Mouse (Mus musculus) cerebellum, adult 2 months (tissue): Measurements from ENCODE around the gene Gm45213. TPM values are rescaled to one million over a fixed set of nuclear protein-coding genes. Genes with fewer than 3 reads are reported as not detected.

Experiments
- DNase-seq, 2 experiments: peaks; one replicate each; pipeline ENCODE4 v3.0.0; 2021
- H3K27ac ChIP-seq: fragments of 200-500 bp; 2 replicates; pipeline ENCODE4 v1.5.1; 2012; ENCODE audit warnings: low read length, control low read depth, inconsistent platforms; ENCODE audit not compliant: insufficient read depth
- H3K27me3 ChIP-seq: fragments of 200-500 bp; 2 replicates; pipeline ENCODE4 v1.6.1; 2012; ENCODE audit warnings: inconsistent platforms, mild to moderate bottlenecking, low read length, moderate library complexity; ENCODE audit not compliant: control insufficient read depth, insufficient read depth
- H3K4me1 ChIP-seq: fragments of 200-500 bp; 2 replicates; pipeline ENCODE4 v1.6.1; 2011; ENCODE audit warnings: low read length; ENCODE audit not compliant: control insufficient read depth, insufficient read depth
- H3K4me3 ChIP-seq: fragments of 200-500 bp; replicated peaks from 2 replicates; pipeline ENCODE3; 2011; ENCODE audit warnings: mild to moderate bottlenecking, low read depth, low read length, control low read depth; ENCODE audit not compliant: insufficient read depth
- CTCF ChIP-seq: fragments of 200-500 bp; IDR thresholded peaks from 2 replicates; pipeline ENCODE4 v1.5.1; 2011; ENCODE audit warnings: low read depth, mild to moderate bottlenecking, control low read depth, low read length, moderate library complexity, borderline replicate concordance; ENCODE audit not compliant: insufficient read depth
- POLR2A ChIP-seq: fragments of 200-500 bp; IDR thresholded peaks from 2 replicates; pipeline ENCODE4 v1.6.1; 2011; ENCODE audit warnings: low read length, control low read depth, borderline replicate concordance; ENCODE audit not compliant: insufficient read depth
- WGBS: fragments of 180-500 bp; shearing (Covaris S2); methylation state at CpG from one replicate; pipeline ENCODE4 v1.1.7; 2018; 5-methylcytosine and 5-hydroxymethylcytosine counted together
- polyA plus RNA-seq: library from polyadenylated mRNA; depleted of rRNA; stranded (reverse); fragments of >200 nt; gene quantifications from 2 replicates; pipeline ENCODE4 v1.2.3, GENCODE M21; 2012; rRNA removed

Gm45213 gene
- polyA plus RNA-seq, result not detected in 2 replicates

DNA sequence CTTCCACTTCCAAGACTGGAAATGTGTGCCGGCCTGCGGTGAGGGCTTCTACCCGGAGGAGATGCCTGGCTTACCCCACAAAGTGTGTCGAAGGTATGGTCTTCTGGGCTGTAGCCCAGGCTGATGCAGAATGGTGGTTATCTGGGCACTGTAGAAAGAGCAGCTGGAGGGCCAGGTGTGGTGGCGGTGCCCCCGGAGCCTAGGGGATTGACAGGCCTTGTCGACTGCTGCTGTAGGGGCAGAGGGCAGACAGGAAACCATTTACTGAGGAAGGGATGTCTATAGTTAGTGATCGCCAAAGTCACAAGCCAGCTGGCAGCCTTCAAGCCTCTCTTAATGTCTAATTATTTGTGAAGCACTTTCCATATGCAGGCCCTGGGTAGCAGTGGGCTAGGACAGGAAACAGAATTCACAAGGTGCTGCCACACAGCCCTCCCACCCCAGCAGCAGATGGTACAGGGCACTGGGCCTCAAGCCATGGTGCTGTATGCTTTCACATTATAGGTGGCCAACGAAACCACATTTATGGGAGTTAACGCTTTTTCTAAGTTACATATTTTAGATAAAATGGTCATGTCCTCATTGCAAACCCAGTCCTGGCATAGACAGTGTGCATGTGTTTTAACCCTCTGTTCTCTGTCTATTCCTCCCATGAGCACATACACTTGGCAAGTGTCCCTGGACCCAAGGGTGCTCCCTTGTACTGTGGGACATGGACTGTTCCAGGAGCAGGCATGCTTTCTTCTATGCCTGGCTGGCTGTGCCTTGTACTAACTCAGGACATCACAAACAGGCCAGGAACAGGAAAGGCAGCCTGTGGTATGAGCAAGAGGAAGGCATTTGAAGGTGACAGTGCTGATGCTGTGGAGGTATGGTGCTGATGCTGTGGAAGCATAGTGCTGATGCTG lies at the start of gene Gm45213:
Gm45213 (plus strand) TSS at position 51 of the 908 bp plus-strand sequence.
- peak; percentile 72 to 85 for DNase-seq
- Histone ChIP-seq H3K4me3 (no peak within 1 kb of the TSS), H3K4me1 (peaks cover 30% of the 10 kb centered on the region), H3K27ac (peak within 1 kb of the TSS; percentile 75), H3K27me3 (no peaks in the 10 kb centered on the region)
- WGBS, result 23% methylated on average over 10 of the region's 10 CpGs
- TF ChIP-seq POLR2A (peak; percentile 30; the same call in 1 of the 2 replicates), CTCF (no peak)

DNA sequence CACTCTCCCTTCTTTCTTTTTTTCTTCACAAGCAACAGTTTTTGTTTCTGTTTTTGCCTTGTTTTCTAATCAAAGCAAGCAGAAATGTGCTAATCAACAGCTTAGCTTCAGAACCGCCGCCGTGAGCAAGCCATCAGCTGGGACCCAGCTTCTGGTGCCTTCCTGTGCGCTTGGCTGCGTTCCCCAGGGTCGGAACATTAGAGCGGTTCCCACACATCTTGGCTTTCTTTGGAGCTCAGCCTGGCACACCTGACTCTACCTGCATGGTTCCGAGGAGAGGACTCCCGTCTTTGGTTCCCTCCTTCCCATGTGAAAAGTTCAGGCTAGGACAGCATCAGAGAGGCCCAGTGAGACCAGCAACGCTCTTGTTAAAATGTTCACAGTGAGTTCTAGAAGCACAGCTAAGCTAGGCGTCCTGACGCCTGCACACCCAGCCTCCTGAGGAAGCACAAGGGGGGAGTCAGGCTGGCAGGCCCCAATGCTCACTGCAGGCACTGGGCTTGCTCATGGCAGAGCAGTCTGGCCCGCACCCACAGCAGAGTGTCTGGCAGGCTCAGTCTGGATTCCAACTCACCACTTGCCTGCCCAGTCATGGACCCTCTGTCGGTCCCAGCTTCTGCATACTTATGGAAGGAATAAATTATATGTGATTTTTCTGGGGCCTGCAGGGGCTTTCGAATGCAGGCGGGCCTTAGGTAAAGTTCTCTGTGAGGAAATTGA lies 42.2 kb upstream of the Gm45213 start:
- 33% methylated on average over 16 of the region's 16 CpGs for WGBS
- H3K4me3 ChIP-seq, result no peak overlapping the region
- TF ChIP-seq CTCF (no peak), POLR2A (no peak)
- H3K27me3 ChIP-seq, result no peaks in the 10 kb centered on the region
- no peak overlapping the region for H3K27ac ChIP-seq
- DNase-seq, result peak; percentile 42 to 57
- peaks cover 12% of the 10 kb centered on the region for H3K4me1 ChIP-seq

DNA sequence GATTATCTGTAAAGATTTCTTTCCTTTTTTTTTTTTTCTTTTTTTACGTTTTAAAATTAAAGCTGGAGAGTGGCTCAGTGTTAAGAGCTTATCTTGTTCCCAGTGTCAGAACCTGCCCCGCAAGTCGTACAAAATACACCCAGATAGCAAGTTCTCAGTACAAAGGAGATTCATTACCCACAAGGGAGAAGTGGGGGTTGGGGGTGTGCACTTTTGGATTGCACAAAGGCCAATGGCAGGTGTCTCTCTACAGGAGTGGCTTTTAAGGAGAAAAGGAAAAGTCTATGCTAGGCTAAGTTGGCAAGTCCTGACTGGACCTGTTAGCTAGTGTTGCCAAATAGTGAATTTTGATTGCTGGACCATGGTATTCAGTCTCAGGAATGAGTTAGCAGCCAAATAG lies 41.6 kb upstream of the Gm45213 start:
- TF ChIP-seq CTCF (no peak), POLR2A (no peak)
- 90% methylated on average over 3 of the region's 3 CpGs for WGBS
- no peak overlapping the region for H3K27ac ChIP-seq
- H3K4me1 ChIP-seq, result peaks cover 12% of the 10 kb centered on the region
- no peak overlapping the region for H3K4me3 ChIP-seq
- no peak for DNase-seq
- no peaks in the 10 kb centered on the region for H3K27me3 ChIP-seq

DNA sequence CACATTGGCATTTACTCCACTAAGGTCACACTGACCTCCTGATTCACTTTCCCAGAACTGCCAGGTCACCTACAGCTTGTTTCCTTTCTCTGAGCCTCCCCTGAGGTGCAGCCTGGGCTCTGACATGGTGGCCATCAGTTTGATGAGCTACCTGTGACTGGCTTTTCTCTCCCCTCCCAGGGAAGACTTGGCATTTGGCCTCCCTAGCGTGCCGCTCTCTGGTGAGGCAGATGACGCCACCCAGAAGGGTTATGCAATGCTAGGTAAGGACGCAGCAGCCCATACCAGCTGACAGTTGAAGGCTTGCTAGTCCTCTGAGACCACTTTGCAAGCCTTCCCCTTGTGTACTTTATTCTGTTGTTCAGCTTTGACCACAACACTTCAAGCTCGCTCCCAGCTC lies 40.0 kb upstream of the Gm45213 start:
- DNase-seq, result peak in 1 of 2 experiments; percentile 51
- Histone ChIP-seq H3K27ac (no peak overlapping the region), H3K27me3 (no peaks in the 10 kb centered on the region), H3K4me3 (no peak overlapping the region), H3K4me1 (peaks cover 17% of the 10 kb centered on the region)
- 68% methylated on average over 5 of the region's 5 CpGs for WGBS
- TF ChIP-seq POLR2A, result no peak
- TF ChIP-seq CTCF, result no peak

DNA sequence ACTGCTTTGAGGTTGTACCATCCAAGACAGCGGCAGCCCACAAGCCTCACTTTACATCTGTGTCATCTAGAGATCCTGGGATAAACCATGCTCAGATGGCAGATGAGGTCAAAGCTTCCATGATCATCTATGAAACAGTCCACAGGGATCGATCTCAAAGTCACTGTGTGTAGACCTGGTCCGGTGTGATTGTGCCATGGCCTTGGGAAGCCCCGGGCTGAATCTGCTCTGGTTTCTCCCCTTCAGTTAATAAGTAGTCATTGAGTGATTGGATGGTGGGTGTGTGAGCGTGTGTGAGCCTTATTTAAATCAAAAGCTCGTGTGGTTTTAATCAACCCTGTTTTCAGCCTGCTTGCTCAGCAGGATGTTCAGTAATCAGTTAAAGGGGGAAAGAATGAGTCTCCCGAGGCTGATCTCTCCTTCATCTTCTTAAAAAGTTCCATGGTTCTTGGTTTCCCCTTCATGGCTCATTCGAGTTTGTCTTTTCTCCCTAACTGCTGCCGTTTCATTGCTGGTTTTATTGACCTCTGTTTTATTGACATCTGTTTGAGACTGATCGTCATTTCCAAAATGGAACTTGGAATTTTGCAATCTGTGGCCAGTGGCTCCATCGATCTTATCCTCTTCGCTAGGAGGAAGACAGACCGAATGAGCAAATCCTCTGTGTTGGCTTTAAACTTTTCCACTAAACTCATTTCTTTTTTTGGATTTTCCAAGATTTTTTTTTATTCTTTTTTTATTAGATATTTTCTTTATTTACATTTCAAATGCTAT lies 39.4 kb upstream of the Gm45213 start:
- TF ChIP-seq POLR2A, result no peak
- no peak for TF ChIP-seq CTCF
- peaks cover 17% of the 10 kb centered on the region for H3K4me1 ChIP-seq
- 91% methylated on average over 13 of the region's 13 CpGs for WGBS
- H3K4me3 ChIP-seq, result no peak overlapping the region
- H3K27me3 ChIP-seq, result no peaks in the 10 kb centered on the region
- H3K27ac ChIP-seq, result no peak overlapping the region
- no peak for DNase-seq

- no peaks in the 10 kb centered on the region for H3K27me3 ChIP-seq
- H3K27ac ChIP-seq, result no peak overlapping the region
- WGBS, result 94% methylated on average over 10 of the region's 10 CpGs
- DNase-seq, result no peak
- H3K4me3 ChIP-seq, result no peak overlapping the region
- TF ChIP-seq CTCF, result no peak
- no peak for TF ChIP-seq POLR2A
- peaks cover 25% of the 10 kb centered on the region for H3K4me1 ChIP-seq
Measured at GRCm38 (mm10) chr7:66005066-66005465, 38.3 kb upstream of the Gm45213 start.

- Histone ChIP-seq H3K4me3 (peak overlapping the region; percentile 50), H3K27me3 (no peaks in the 10 kb centered on the region), H3K4me1 (peaks cover 24% of the 10 kb centered on the region), H3K27ac (peak overlapping the region; percentile 85)
- 14% methylated on average over 11 of the region's 11 CpGs for WGBS
- peak; percentile 91 to 97 for DNase-seq
- TF ChIP-seq POLR2A (peak; percentile 24; the same call in 1 of the 2 replicates), CTCF (no peak)
Measured at GRCm38 (mm10) chr7:66008161-66008891, 35.1 kb upstream of the Gm45213 start.
